Mouse (Mus musculus): ENCODE data around the gene Krtap28-13. TPM values are rescaled to one million over a fixed set of nuclear protein-coding genes. Genes with fewer than 3 reads are reported as not detected.

The Krtap28-13 gene
- polyA plus RNA-seq, 1 experiment from 2014 or later = not detected

GRCm38 (mm10) chr1:83099580-83100137, 38.9 kb downstream of the Krtap28-13 start:
- no peaks in the 10 kb centered on the region for H3K36me3 ChIP-seq
- 87% methylated on average over 7 of the region's 7 CpGs for WGBS
- no peak for ATAC-seq
- no peak overlapping the region for H3K27ac ChIP-seq
- no peaks in the 10 kb centered on the region for H3K27me3 ChIP-seq
- no peak overlapping the region for H3K4me3 ChIP-seq (replicated peaks)
- no peaks in the 10 kb centered on the region for H3K9me3 ChIP-seq
- 0 out of 2 replicates have a peak, but pooled peaks cover 3% of the 10 kb centered on the region for H3K4me1 ChIP-seq (replicated peaks)
- H3K9ac ChIP-seq (replicated peaks) = no peak overlapping the region
- H3K4me2 ChIP-seq (replicated peaks) = no peak overlapping the region

GRCm38 (mm10) chr1:83101891-83102290, 41.2 kb downstream of the Krtap28-13 start:
- Histone ChIP-seq H3K4me2 (replicated peaks) (no peak overlapping the region), H3K9me3 (no peaks in the 10 kb centered on the region), H3K36me3 (no peaks in the 10 kb centered on the region), H3K4me3 (replicated peaks) (no peak overlapping the region), H3K27me3 (no peaks in the 10 kb centered on the region), H3K27ac (no peak overlapping the region), H3K9ac (replicated peaks) (no peak overlapping the region), H3K4me1 (replicated peaks) (0 out of 2 replicates have a peak, but pooled peaks cover 3% of the 10 kb centered on the region)
- no peak for ATAC-seq
- WGBS = 54% methylated on average over 3 of the region's 3 CpGs

GRCm38 (mm10) chr1:83105464-83105863, 44.7 kb downstream of the Krtap28-13 start:
- Histone ChIP-seq H3K4me3 (replicated peaks) (no peak overlapping the region), H3K9ac (replicated peaks) (no peak overlapping the region), H3K4me2 (replicated peaks) (no peak overlapping the region), H3K4me1 (replicated peaks) (0 out of 2 replicates have a peak, but pooled peaks cover 3% of the 10 kb centered on the region), H3K36me3 (no peaks in the 10 kb centered on the region), H3K27me3 (no peaks in the 10 kb centered on the region), H3K27ac (no peak overlapping the region), H3K9me3 (no peaks in the 10 kb centered on the region)
- ATAC-seq = no peak
- WGBS = 62% methylated on average over 1 of the region's 1 CpGs

GRCm38 (mm10) chr1:83107410-83107978, 46.8 kb downstream of the Krtap28-13 start:
- Histone ChIP-seq H3K36me3 (no peaks in the 10 kb centered on the region), H3K4me2 (replicated peaks) (no peak overlapping the region), H3K4me1 (replicated peaks) (no peaks in the 10 kb centered on the region), H3K27me3 (no peaks in the 10 kb centered on the region), H3K27ac (no peak overlapping the region), H3K9ac (replicated peaks) (no peak overlapping the region), H3K9me3 (no peaks in the 10 kb centered on the region), H3K4me3 (replicated peaks) (no peak overlapping the region)
- no peak for ATAC-seq
- 80% methylated on average over 5 of the region's 5 CpGs for WGBS

- no peaks in the 10 kb centered on the region for H3K4me1 ChIP-seq (replicated peaks)
- no peaks in the 10 kb centered on the region for H3K9me3 ChIP-seq
Observed at GRCm38 (mm10) chr1:83110992-83111391, 50.3 kb downstream of the Krtap28-13 start.

More at GRCm38 (mm10) chr1:83110992-83111391, 50.3 kb downstream of the Krtap28-13 start:
- no peak for ATAC-seq
- Histone ChIP-seq H3K4me3 (replicated peaks) (no peak overlapping the region), H3K27ac (no peak overlapping the region), H3K27me3 (no peaks in the 10 kb centered on the region), H3K4me2 (replicated peaks) (no peak overlapping the region), H3K9ac (replicated peaks) (no peak overlapping the region), H3K36me3 (no peaks in the 10 kb centered on the region)

Other genes with a start within 250 kb of the Krtap28-13 start
- gene Agfg1, start 221.4 kb upstream of the Krtap28-13 start, polyA plus RNA-seq (2015; fragmentation: Nextera tagmentation; extraction: Ambion mirVana) = 26.5 and 31.0 TPM in 2 replicates
- 0.34 TPM in 1 of 2 replicates, not detected in the other for gene A030005L19Rik, start 147.6 kb upstream of the Krtap28-13 start, polyA plus RNA-seq (2015; fragmentation: Nextera tagmentation; extraction: Ambion mirVana)
- not detected in 2 replicates for gene A030014E15Rik, start 136.0 kb upstream of the Krtap28-13 start, polyA plus RNA-seq (2015; fragmentation: Nextera tagmentation; extraction: Ambion mirVana)
- not detected in 2 replicates for gene Gm6217, start 129.5 kb upstream of the Krtap28-13 start, polyA plus RNA-seq (2015; fragmentation: Nextera tagmentation; extraction: Ambion mirVana)
- gene A030003K21Rik, start 117.5 kb upstream of the Krtap28-13 start, polyA plus RNA-seq (2015; fragmentation: Nextera tagmentation; extraction: Ambion mirVana) = not detected in 2 replicates
- gene Gm7544, start 104.9 kb upstream of the Krtap28-13 start, polyA plus RNA-seq (2015; fragmentation: Nextera tagmentation; extraction: Ambion mirVana) = not detected in 2 replicates
- not detected in 2 replicates for gene Gm47955, start 100.6 kb upstream of the Krtap28-13 start, polyA plus RNA-seq (2015; fragmentation: Nextera tagmentation; extraction: Ambion mirVana)
- gene Gm47959, start 60.4 kb upstream of the Krtap28-13 start, polyA plus RNA-seq (2015; fragmentation: Nextera tagmentation; extraction: Ambion mirVana) = not detected in 2 replicates
- gene Slc19a3, start 22.5 kb upstream of the Krtap28-13 start, polyA plus RNA-seq (2015; fragmentation: Nextera tagmentation; extraction: Ambion mirVana) = 0.58 and 0.63 TPM in 2 replicates
- not detected in 2 replicates for gene Krtap28-10, start 18.4 kb upstream of the Krtap28-13 start, polyA plus RNA-seq (2015; fragmentation: Nextera tagmentation; extraction: Ambion mirVana)
- not detected in 2 replicates for gene Gm47969, start 16.0 kb upstream of the Krtap28-13 start, polyA plus RNA-seq (2015; fragmentation: Nextera tagmentation; extraction: Ambion mirVana)
- gene A030005K14Rik, start 1.6 kb upstream of the Krtap28-13 start, polyA plus RNA-seq (2015; fragmentation: Nextera tagmentation; extraction: Ambion mirVana) = not detected in 2 replicates
- not detected in 2 replicates for gene Ccl20, start 55.8 kb downstream of the Krtap28-13 start, polyA plus RNA-seq (2015; fragmentation: Nextera tagmentation; extraction: Ambion mirVana)
- 0.40 and 0.81 TPM in 2 replicates for gene Daw1, start 98.8 kb downstream of the Krtap28-13 start, polyA plus RNA-seq (2015; fragmentation: Nextera tagmentation; extraction: Ambion mirVana)